Mouse (Mus musculus) layer of hippocampus, adult 9-11 months (tissue): ENCODE results near the gene Ralbp1.

ENCODE experiments used
- DNase-seq: peaks from one replicate; pipeline ENCODE4 v3.0.0; 2022

Gene Ralbp1

DNA sequence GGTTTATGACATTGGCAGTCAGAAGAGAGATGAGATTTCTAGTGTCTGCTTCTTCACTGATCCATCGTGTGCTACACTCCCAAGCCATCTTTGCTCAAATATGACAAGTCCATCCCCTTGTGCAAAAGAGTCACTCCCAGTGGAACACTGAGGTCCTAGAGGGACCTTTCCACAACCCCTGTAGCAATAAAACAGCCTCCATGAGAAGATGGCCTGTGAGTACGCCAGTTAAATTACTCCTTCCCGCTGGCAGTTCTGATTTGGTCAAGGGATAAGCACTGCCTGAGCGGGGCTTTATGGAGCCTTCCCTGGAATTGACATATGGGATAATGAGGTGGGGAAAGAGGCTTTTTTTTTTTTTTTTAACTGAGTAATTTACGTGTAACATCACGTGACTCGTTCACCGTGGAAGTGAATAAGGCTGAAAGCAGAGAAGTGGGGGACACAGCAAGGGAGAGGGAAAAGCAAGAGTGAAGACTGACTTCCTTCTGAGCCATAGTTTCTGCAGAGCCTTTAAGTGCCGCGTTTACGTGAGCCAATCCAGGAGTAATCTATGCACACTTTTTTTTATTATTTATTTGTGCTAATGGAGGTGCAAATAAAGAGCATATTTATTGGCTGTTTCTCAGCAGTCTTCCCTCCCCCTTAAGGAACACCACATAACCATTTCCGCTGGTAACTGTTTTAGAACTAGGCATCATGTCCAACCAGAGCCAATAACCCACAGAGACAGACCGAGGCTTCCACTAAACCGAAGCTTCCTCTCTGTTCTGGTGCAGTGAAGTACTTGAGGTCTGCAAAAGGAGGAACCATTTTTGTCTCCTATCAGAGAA, at the start of gene Ralbp1:
Gene Ralbp1 (minus strand): TSS at position 102 of the 833 bp plus-strand sequence.
- peak; percentile 60 for DNase-seq

GRCm38 (mm10) chr17:65933741-65934140, 48.1 kb upstream of the Ralbp1 start:
- no peak for DNase-seq

GRCm38 (mm10) chr17:65931525-65931924, 45.9 kb upstream of the Ralbp1 start:
- no peak for DNase-seq

DNA sequence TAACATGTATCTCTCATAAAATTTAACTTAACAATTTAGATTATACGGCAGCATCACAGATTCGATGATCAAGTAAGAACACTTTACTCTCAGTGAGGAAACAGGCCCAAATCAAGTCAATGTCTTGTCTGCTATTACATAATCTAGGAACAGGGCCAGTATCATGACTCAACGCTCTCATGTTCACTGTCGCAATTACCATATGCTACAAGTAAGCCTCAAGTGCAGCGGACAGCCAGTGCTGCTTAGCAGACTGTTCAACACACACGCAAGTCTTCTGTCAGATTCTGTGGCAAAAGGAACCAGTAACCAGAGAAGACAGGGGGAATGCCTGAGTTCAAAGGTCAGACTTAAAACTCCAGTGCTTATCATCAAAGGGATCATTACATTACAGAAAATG, 45.4 kb upstream of the Ralbp1 start:
- DNase-seq: peak; percentile 91

- DNase-seq: no peak
Observed at GRCm38 (mm10) chr17:65930158-65930826, 44.7 kb upstream of the Ralbp1 start.

DNA sequence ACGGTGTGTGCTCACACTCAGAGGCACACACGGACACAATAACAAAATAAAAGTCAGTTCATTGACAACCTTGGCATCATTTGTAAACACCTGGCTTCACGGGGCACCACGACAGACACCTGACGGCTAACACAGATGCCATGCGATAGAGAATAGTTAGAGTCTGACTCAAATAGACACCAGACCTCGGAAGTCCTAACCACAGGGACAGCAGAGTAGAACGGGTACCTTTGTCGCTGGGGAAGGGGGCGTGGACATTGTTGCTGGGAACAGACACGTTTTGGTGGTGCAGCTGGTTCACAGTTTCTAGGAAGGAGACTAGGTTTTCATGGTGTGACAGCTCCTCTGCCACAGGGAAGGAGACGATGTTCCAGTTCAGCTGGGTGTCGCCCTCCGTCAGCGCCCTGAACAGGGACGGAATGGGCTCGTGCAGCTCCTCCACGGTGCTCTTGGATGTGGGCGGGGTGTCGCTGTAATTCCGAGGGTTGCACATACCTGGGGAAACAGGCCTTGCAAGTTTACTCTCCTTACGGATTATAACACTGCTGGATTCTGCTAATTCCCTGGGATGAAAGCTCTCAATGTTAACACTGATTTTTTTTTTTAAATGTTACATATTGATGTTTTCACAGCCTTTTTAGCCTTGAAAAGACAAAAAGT, 43.9 kb upstream of the Ralbp1 start:
- DNase-seq: no peak

DNA sequence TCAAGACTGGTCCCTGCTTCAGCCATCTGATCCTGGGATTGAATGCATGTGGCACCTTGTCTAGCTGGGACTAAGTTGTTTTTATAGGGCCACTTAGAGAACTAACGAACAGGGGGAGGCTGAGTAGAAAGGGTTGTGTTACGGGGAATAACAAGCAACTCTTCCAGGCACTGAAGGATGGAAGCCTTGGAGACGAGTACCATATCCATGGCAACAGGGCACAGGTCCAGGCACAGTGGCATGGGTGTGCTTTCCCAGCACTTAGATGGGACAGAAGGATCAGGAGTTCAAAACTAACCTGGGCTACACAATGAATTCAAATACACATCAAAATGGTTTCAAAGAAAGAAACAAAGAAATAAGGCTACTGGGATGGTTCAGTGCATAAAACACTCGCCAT, 41.5 kb upstream of the Ralbp1 start:
- peak; percentile 45 for DNase-seq

DNA sequence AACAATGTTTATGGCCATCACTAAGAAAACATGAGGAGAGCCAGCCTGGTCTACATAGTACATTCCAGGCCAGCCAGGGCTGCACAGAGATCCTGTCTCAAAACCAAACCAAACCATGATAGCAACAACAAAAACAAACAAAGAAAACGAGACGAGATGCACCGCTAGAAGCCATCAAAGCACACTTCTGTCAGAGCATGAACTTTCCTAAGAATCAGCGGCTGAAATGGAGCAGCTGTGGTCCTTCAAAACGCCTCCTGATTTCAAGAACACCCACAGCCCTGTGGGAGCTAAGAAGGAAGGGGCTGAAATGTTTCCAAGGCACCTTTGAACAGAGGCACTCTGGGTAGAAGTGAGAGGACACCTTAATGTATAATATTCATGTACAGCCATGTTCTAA, 38.6 kb upstream of the Ralbp1 start:
- no peak for DNase-seq

DNA sequence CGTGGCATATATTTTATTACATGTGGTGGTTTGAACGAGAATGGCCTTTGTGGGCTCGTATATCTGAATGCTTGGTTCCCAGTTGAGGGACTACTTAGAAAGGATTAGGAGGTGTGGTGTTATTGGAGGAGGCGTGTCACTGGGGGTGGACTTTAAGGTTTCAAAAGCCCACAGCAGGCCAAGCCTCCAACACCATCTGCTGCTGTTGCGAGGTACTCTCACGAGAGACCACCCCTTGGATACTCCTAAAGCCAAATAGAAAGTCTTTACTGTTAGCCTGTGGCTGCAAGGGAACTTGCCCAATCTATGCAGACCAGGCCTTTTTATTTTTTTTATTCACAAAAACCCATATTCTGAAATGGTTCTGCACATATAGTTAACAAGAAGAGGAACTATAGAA, 36.4 kb upstream of the Ralbp1 start:
- no peak for DNase-seq

- DNase-seq: no peak
Observed at GRCm38 (mm10) chr17:65919235-65919634, 33.6 kb upstream of the Ralbp1 start.

- peak; percentile 78 for DNase-seq
Observed at GRCm38 (mm10) chr17:65916135-65916668, 30.6 kb upstream of the Ralbp1 start.

- no peak for DNase-seq
Observed at GRCm38 (mm10) chr17:65914083-65914482, 28.5 kb upstream of the Ralbp1 start.

- DNase-seq: no peak
Observed at GRCm38 (mm10) chr17:65912202-65912601, 26.6 kb upstream of the Ralbp1 start.

- no peak for DNase-seq
Observed at GRCm38 (mm10) chr17:65911285-65912069, 25.9 kb upstream of the Ralbp1 start.

GRCm38 (mm10) chr17:65908270-65908669, 22.7 kb upstream of the Ralbp1 start:
- DNase-seq: no peak

- DNase-seq: no peak
Observed at GRCm38 (mm10) chr17:65906895-65907401, 21.4 kb upstream of the Ralbp1 start.

GRCm38 (mm10) chr17:65906313-65906894, 20.8 kb upstream of the Ralbp1 start:
- DNase-seq: no peak

DNA sequence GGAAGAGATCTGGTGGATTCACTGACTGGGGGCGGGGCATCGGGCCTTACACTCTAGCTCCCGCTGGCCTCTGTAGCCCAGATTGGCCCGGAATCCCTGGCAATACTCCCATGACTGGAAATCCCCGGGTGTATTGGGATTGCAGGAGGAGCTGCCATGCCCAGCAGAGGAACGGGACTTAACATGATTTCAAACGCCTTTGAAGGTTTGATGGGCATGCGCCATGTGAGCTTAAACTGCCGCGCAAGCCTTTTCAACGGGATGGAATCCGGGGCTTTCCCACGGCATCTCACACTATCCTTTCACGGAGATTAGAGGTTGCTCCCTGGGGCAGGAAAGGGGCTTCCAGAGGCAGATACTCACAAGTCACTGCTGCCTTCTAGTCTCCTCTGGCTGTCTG, 19.6 kb upstream of the Ralbp1 start:
- no peak for DNase-seq

DNA sequence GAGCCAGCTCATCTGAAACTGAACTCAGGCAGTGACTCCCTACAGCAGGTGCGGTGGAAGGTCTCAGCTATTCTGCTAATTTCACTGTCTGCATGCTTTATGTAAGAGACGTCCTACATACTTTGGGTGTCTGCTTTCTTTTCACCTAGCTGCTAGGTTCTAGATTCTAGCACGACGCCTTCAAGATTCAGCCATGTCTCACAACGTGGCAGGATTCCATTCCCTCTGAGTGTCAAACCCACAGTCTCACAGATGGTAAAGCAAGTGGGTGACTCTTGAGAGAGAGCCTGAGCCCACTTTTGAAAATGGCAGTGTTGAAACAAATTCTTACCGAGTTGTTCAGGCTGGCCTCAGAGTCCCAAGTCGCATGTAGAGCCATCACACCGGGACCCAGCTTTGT, 18.2 kb upstream of the Ralbp1 start:
- no peak for DNase-seq

DNA sequence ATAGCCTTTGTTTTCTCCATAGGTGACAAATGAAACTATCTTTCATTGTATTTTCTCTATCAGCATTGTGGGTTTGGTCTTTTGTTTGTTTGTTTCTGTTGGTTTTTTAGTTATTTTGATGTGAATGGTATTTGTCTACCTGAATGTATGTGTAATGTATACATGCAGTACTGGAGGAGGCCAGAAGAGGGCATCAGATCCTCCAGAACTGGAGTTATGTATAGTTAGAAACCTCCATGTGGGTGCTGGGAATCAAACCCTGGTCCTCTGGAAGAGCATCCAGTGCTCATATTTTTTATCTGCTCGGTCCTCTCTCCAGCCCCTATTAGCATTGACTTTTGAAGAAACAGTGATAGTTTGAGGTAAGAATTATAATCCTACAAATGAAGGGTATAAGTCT, 17.4 kb upstream of the Ralbp1 start:
- DNase-seq: no peak

- DNase-seq: no peak
Observed at GRCm38 (mm10) chr17:65902281-65902680, 16.7 kb upstream of the Ralbp1 start.

DNA sequence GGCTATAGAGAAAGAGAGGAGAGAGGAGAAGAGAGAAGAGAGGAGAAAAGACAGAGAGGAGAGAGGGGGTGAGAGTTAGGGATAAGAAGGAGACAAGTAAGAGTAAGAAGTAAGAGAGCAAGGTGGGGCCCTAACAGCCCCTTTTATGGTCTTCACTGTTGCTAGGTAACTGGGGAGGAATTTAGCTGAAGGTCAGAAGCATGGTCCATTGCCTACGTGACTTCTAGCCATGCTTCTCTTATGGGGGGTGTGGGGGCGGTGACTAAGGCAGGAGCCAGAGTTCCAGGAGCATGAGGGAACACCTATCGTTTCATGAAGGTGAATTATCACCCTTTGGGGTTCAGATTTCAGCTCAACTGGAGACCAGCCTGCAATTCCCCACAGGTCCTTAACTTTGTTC, 10.4 kb upstream of the Ralbp1 start:
- no peak for DNase-seq
